Mouse (Mus musculus): ENCODE measurements around the gene Dusp10.

GRCm38 (mm10) chr1:184052331-184052730 lies 39.2 kb downstream of the Dusp10 start:
- TF ChIP-seq POLR2A (IDR thresholded peaks at IDR 0.05; ENCODE audit: borderline replicate concordance, extremely low read depth, low read depth, low read length): no peak
- no peak for TF ChIP-seq CTCF (IDR thresholded peaks at IDR 0.05; ENCODE audit: insufficient read depth, low read length)
